In genomic region chr16:95705771-95706170, GRCm38 (mm10) we compare ENCODE assay signal across 12 mouse cellular contexts. TPM values are rescaled to one million over a fixed set of nuclear protein-coding genes. Genes with fewer than 3 reads are reported as not detected.
DNase-seq lines count a peak whose midpoint lies in the region; ATAC-seq and TF ChIP-seq lines count a peak whose summit lies in the region.
"Had no signal": no experiment of that assay in that cellular context is flagged by ENCODE, and none has a peak within 500 bp of the region (broad histone marks: within the 10 kb centered on the region; RNA-seq: fewer than 3 reads in every experiment).

No protein-coding gene starts in this region.

- no peaks in the 10 kb centered on the region for H3K9me3 ChIP-seq in kidney, postnatal 0 days (replicated peaks; ENCODE audit: low read length)
- no peaks in the 10 kb centered on the region for H3K9me3 ChIP-seq in embryonic facial prominence, embryonic 14.5 days (ENCODE audit: control insufficient read depth, low read length)
- no peaks in the 10 kb centered on the region for H3K9me3 ChIP-seq in limb, embryonic 15.5 days
- H3K9me3 ChIP-seq: midbrain, embryonic 10.5 days; neural tube, embryonic 12.5 days had no signal

- DNase-seq in gastrocnemius, adult 2 months, result no peak
- DNase-seq in gastrocnemius, postnatal 25 days, result no peak
- DNase-seq in kidney, postnatal 0 days (ENCODE audit: low spot score), result no peak
- no peak for DNase-seq in kidney, adult 18-20 months
- DNase-seq in embryonic facial prominence, embryonic 14.5 days (ENCODE audit: low spot score), result no peak
- DNase-seq in embryo, embryonic 10 days (ENCODE audit: low spot score), result no peak
- no peak for DNase-seq in frontal cortex, postnatal 36 days (ENCODE audit: low spot score in 2 of 2)
- DNase-seq: left cerebral cortex, postnatal 4 days had no signal

- H3K4me1 ChIP-seq in kidney, postnatal 0 days (replicated peaks; ENCODE audit: insufficient read depth, low read length), result peaks cover 27% of the 10 kb centered on the region
- peaks cover 24% of the 10 kb centered on the region for H3K4me1 ChIP-seq in embryonic facial prominence, embryonic 14.5 days (ENCODE audit: control insufficient read depth, insufficient read depth, low read length)
- peaks cover 48% of the 10 kb centered on the region for H3K4me1 ChIP-seq in limb, embryonic 15.5 days

- H3K4me3 ChIP-seq in gastrocnemius, adult 2 months, result peak overlapping the region; percentile 85
- H3K4me3 ChIP-seq in kidney, postnatal 0 days (replicated peaks; ENCODE audit: low read depth, low read length), result 0 out of 2 replicates have a peak overlapping the region, but pooled peaks have one; percentile 12
- no peak overlapping the region; the same call in 1 of the 2 replicates for H3K4me3 ChIP-seq in embryonic facial prominence, embryonic 14.5 days (ENCODE audit: low read depth, low read length)
- H3K4me3 ChIP-seq in limb, embryonic 15.5 days, result peak overlapping the region; percentile 81
- H3K4me3 ChIP-seq: midbrain, embryonic 10.5 days; neural tube, embryonic 12.5 days had no signal

- no peak for TF ChIP-seq CTCF in gastrocnemius, adult 2 months (IDR thresholded peaks at IDR 0.05)
- TF ChIP-seq CTCF in kidney, postnatal 0 days (IDR thresholded peaks at IDR 0.05; ENCODE audit: low read depth), result no peak

- H3K27ac ChIP-seq in gastrocnemius, adult 2 months, result peak overlapping the region; percentile 100
- no peak overlapping the region for H3K27ac ChIP-seq in kidney, postnatal 0 days
- no peak overlapping the region for H3K27ac ChIP-seq in embryonic facial prominence, embryonic 14.5 days (replicated peaks; ENCODE audit: low read depth, low read length)
- no peak overlapping the region for H3K27ac ChIP-seq in limb, embryonic 15.5 days
- H3K27ac ChIP-seq: midbrain, embryonic 10.5 days; neural tube, embryonic 12.5 days had no signal

- H3K9ac ChIP-seq in kidney, postnatal 0 days (ENCODE audit: low read depth, low read length), result no peak overlapping the region
- H3K9ac ChIP-seq in embryonic facial prominence, embryonic 14.5 days (ENCODE audit: low read depth, low read length), result no peak overlapping the region
- H3K9ac ChIP-seq in limb, embryonic 15.5 days, result no peak overlapping the region
- H3K9ac ChIP-seq: neural tube, embryonic 12.5 days had no signal

- WGBS in kidney, postnatal 0 days, result 90% methylated on average over 6 of the region's 6 CpGs
- 92% methylated on average over 6 of the region's 6 CpGs for WGBS in embryonic facial prominence, embryonic 14.5 days
- WGBS in limb, embryonic 15.5 days, result 84% methylated on average over 6 of the region's 6 CpGs

- H3K27me3 ChIP-seq in kidney, postnatal 0 days (ENCODE audit: insufficient read depth, low read length), result no peaks in the 10 kb centered on the region
- no peaks in the 10 kb centered on the region for H3K27me3 ChIP-seq in embryonic facial prominence, embryonic 14.5 days (replicated peaks; ENCODE audit: control insufficient read depth, insufficient read depth, low read length)
- H3K27me3 ChIP-seq in limb, embryonic 15.5 days, result no peaks in the 10 kb centered on the region
- H3K27me3 ChIP-seq: neural tube, embryonic 12.5 days had no signal

- peaks cover 13% of the 10 kb centered on the region; the same call in 1 of the 2 replicates for H3K36me3 ChIP-seq in kidney, postnatal 0 days (ENCODE audit: insufficient read depth, low read length)
- H3K36me3 ChIP-seq in embryonic facial prominence, embryonic 14.5 days (ENCODE audit: control insufficient read depth, insufficient read depth, low read length), result peaks cover 47% of the 10 kb centered on the region
- peaks cover 38% of the 10 kb centered on the region for H3K36me3 ChIP-seq in limb, embryonic 15.5 days

- H3K4me2 ChIP-seq in kidney, postnatal 0 days (ENCODE audit: low read length), result peak overlapping the region; percentile 60
- H3K4me2 ChIP-seq in embryonic facial prominence, embryonic 14.5 days (ENCODE audit: low read depth, low read length), result peak overlapping the region; percentile 83
- H3K4me2 ChIP-seq in limb, embryonic 15.5 days, result peak overlapping the region; percentile 72
- H3K4me2 ChIP-seq: neural tube, embryonic 12.5 days had no signal

- no peak for ATAC-seq in kidney, postnatal 0 days (replicated peaks; ENCODE audit: low FRiP score, low read depth)
- ATAC-seq in embryonic facial prominence, embryonic 14.5 days (ENCODE audit: low read depth), result no peak
- ATAC-seq in limb, embryonic 15.5 days (ENCODE audit: insufficient number of reproducible peaks, low FRiP score, low TSS enrichment, low read depth), result no peak
- ATAC-seq: hindbrain, embryonic 16.5 days had no signal

- intact Hi-C loops in gastrocnemius, adult 2 months (cut with DNase I), result no loop called here

RNA-seq across cellular contexts. Expression of gene Ets2, which starts 3.9 kb away (rescaled TPM):
- 10 to 100 TPM; 22.7 to 41.9 TPM for total RNA-seq in gastrocnemius, adult 2 months (2021)
- total RNA-seq in gastrocnemius, postnatal 25 days (2021), result 10 to 100 TPM; 25.4 to 29.2 TPM
- polyA plus RNA-seq in kidney, postnatal 0 days (2015; fragmentation: Nextera tagmentation; extraction: Ambion mirVana), result 50.8 and 51.7 TPM in 2 replicates
- 55.7 and 56.8 TPM in 2 replicates for polyA plus RNA-seq in embryonic facial prominence, embryonic 14.5 days (2014; fragmentation: Nextera tagmentation; extraction: Ambion mirVana)
- 103 and 109 TPM in 2 replicates for polyA plus RNA-seq in limb, embryonic 15.5 days (2015; fragmentation: Nextera tagmentation; extraction: Ambion mirVana)
